Mouse (Mus musculus): ENCODE data around the gene Cst7.

The Cst7 gene

GRCm38 (mm10) chr2:150569847-150570590 is at the start of gene Cst7:
TSS of gene Cst7 (plus strand) at chr2:150570415.
- DNase-seq (ENCODE audit: low read depth), result peak; percentile 94

- DNase-seq (ENCODE audit: low read depth), result no peak
Observed at GRCm38 (mm10) chr2:150525703-150526207, 44.5 kb upstream of the Cst7 start.

DNA sequence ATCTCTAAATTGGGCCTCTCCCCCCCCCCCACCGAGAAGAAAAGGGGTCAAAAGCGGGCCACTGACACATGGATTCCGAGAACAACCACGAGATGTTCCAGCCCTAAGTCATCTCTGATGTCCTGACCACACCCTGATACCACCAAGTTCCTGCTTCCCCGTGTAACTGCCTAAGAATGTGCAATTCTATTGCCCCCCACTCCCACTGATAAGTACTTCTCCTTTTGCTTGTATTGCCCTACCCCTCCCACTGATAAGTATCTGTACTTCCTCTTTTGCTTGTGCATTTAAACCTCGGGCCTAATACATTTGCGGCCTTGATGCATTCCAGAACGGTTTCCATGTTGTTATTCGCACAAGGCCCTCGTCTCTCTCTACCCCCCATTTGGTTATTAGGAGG is 20.6 kb upstream of the Cst7 start:
- DNase-seq (ENCODE audit: low read depth), result peak; percentile 43

DNA sequence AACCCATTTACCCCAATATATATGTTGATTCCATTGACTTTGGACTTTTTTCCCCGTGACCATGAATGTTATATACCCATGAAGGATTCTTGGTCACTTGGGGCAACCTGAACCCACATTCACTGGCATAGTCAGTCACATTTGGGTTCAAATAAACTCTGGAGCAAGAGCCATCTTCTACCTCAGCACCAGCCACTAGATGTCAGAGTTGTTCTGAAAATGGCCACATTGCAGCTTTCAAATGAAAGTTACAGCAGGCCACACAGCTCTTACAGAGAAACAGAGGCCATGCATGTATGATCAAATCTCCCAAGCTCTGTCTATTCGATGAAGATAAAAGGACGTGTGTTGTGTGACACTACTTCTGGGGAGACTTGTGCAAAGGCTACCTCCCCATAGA is 11.6 kb upstream of the Cst7 start:
- peak; percentile 81 for DNase-seq (ENCODE audit: low read depth)

DNA sequence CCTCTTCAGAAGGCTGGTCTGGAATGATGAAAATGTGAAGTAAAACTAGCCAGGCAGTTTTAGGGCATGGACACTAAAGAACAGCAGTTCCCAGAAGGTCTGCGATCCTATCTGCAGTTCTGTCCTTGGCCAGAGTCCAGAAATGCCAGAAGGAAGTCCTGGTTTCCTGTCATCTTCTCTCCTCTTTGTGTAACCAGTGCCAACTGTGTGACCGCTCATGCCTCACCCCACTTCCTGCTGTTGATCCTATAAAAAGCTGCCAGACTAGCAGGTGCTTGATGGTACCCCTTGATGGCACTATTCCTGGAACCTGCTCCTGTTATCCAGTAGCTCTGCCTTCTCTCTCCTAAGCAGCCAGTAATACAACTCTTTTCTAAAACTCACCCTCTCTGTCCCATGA is 3.2 kb upstream of the Cst7 start:
- peak; percentile 91 for DNase-seq (ENCODE audit: low read depth)

- peak; percentile 57 for DNase-seq (ENCODE audit: low read depth)
Observed at GRCm38 (mm10) chr2:150570761-150571160, 546 bp downstream of the Cst7 start.

GRCm38 (mm10) chr2:150572463-150572862 is 2.2 kb downstream of the Cst7 start:
- DNase-seq (ENCODE audit: low read depth), result peak; percentile 48

DNA sequence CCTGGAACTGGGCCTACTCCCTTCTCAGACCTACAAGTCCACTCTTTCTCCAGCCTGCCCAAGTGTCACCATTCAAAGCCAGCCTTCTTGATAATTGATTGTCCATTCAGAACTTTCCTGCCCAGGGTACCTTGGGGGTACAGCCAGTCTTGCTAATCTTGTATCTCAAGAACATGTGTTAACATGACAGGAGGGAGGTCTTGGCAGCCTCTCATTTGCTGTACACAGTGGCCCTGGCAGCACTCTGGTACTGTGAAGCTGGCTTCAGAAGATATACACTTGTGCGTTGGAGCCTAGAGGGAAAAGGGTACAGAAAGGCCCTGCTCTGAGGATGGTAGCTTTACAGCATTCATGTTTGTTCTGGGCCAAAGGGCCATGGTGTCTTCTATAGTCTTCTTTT is 6.0 kb downstream of the Cst7 start:
- DNase-seq (ENCODE audit: low read depth), result no peak

- DNase-seq (ENCODE audit: low read depth), result no peak
Observed at GRCm38 (mm10) chr2:150578603-150579002, 8.4 kb downstream of the Cst7 start.

DNA sequence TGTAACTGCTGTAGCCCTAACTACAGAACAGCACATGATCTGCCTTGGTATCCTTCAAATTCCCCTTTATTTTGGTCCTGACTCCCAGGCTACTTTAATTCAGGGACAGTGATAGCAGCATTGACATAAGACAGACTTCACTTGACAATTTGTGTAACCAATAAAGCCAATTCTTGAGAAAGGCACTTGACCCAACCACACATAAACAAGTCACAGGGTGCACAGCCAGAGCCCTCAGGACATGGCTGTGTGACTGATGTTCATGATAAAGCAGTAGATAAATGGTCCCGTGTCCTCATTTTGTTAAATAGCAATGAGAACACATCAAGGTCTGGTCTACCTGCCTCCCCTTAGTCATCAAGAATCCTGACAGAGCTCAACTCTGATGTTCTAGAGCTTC is 9.4 kb downstream of the Cst7 start:
- DNase-seq (ENCODE audit: low read depth), result no peak

- no peak for DNase-seq (ENCODE audit: low read depth)
Observed at GRCm38 (mm10) chr2:150589076-150589475, 18.9 kb downstream of the Cst7 start.

DNA sequence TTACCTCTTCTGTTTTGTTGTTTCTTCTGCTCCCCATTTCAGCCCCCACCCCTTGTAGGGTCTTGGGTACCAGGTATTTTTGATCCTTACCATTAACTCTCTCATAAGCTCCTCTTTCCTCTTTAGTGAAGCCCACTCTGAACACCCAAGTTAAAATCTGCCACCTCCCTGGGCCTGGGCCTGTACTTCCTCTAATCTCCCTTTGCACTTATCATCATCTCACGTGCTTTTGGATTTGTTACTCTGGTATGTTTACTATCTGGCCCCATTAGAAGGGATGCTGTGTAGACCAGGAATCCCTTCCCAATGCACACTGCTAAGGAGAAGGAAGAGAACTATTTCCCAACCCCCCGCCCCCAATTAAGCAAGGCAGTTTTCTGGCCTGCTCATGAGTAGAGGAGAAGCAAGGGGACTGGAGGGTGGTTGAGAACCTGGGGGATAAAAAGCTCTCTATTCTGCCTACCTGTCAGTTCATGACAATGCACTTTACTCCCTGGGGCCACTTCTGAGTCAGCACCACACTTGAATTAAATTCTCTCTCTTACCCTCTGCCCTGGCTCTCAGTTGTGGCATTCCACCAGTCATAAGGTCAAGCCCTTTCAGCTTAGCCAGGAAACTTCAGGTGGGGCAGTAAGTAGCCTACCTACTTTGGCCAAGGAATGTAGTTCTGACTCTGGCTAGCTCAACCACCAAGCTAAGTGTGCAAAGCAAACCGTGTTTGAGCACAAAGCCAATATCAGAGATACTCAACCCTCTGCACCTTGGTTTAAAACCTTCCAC is 25.4 kb downstream of the Cst7 start:
- DNase-seq (ENCODE audit: low read depth), result no peak

GRCm38 (mm10) chr2:150600263-150600662 is 30.0 kb downstream of the Cst7 start:
- no peak for DNase-seq (ENCODE audit: low read depth)

- DNase-seq (ENCODE audit: low read depth), result no peak
Observed at GRCm38 (mm10) chr2:150602166-150602565, 32.0 kb downstream of the Cst7 start.

DNA sequence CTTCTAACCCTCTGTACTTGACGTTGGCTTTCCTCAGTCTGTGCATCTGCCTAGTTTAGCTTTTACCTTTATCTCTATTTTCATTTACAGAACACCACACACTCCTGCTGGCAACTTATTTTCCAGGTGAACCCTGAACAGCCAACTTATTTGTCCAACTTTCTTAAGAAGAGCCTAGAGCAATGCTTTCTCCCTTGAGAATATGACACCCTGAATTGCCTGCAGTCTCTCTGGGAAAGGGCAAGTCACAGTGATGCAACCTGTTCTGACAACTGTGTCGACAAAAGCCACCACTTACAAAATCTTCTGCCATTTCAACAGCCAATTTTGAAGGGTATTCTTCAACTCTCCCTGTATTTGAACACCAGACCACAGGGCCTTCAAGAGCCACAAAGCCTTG is 34.6 kb downstream of the Cst7 start:
- peak; percentile 50 for DNase-seq (ENCODE audit: low read depth)

- DNase-seq (ENCODE audit: low read depth), result no peak
Observed at GRCm38 (mm10) chr2:150607086-150607485, 36.9 kb downstream of the Cst7 start.

GRCm38 (mm10) chr2:150608087-150608799 is 38.0 kb downstream of the Cst7 start, which contains the start of gene Apmap:
TSS of gene Apmap (minus strand) at chr2:150608567.
- DNase-seq (ENCODE audit: low read depth), result peak; percentile 97

DNA sequence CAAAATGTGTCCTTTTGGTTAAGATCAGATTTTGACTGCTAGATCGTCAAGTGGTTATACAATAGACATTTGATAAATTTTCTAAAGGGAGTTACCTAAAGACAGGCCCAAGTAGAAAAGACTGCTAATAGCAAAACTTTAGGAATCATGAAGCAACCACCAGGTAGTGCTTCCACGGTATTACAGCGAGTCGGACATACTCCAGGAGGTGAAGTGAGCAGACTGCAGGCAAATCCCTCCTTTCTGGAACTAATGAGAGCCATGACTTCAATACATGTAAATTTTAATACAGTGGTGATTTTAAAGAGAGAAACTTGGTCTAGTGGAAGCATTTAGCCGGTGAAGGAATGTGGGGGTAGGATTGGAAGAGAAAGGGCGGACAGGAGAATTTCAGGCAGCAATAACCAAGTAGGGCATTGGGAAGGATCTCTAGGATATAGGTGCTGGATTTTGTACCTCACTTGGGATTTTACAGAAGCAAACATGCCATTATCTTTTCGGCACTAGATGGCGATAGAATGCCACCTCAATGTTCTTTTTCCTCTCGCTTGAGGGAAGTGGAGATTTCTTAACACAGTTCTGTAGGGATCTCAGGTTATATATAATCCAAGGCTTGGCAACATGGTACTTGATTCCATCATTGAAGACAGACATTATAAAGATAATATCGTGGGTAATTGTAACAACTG is 38.8 kb downstream of the Cst7 start:
- DNase-seq (ENCODE audit: low read depth), result peak; percentile 86

- DNase-seq (ENCODE audit: low read depth), result peak; percentile 57
Observed at GRCm38 (mm10) chr2:150610097-150610496, 39.9 kb downstream of the Cst7 start.

GRCm38 (mm10) chr2:150621698-150622097 is 51.5 kb downstream of the Cst7 start:
- DNase-seq (ENCODE audit: low read depth), result no peak

DNA sequence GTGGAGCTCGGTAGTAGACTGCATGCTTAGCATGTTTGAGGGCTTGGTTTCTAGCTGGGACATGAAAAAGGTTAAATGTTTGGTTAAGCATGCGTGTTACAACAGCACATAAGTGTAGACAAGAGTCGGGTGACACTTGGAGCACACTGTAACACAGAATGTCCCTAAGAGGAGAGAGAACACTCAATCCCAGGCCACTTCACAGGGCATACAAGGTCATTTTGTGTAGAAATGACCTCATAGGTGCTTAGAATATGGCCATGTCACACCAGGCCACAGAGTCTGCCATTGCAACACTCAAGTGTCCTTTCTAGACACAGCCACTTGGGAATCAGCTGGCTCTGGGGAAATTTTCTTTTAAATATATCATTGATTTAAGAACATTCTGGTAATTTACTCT is 53.7 kb downstream of the Cst7 start:
- DNase-seq (ENCODE audit: low read depth), result no peak

GRCm38 (mm10) chr2:150624926-150625325 is 54.7 kb downstream of the Cst7 start:
- no peak for DNase-seq (ENCODE audit: low read depth)

Data from 416B (cell line).